Mouse (Mus musculus) stomach, embryonic 14.5 days (tissue): ENCODE measurements at regions not wholly inside any gene's neighbourhood (a gene's known extent, or its start where the extent isn't known, plus 50 kb on each side); places are given as distances from the start of the nearest gene placed in this dataset.

ENCODE experiments used
- ATAC-seq: fragments of 200-750 bp; cut with Nextera tagmentation; 2 replicates; pipeline ENCODE4 v1.8.0; 2017; ENCODE audit warnings: low read depth, moderate TSS enrichment; ENCODE audit not compliant: insufficient number of reproducible peaks, insufficient read depth, low FRiP score
- H3K27ac ChIP-seq: fragments of 300-500 bp; sonication (generic); 2 replicates; pipeline ENCODE4 v1.5.1; 2014; ENCODE audit warnings: mild to moderate bottlenecking, low read length, moderate library complexity, mixed read lengths
- H3K27me3 ChIP-seq: fragments of 300-500 bp; sonication (generic); 2 replicates; pipeline ENCODE4 v1.6.1; 2014; ENCODE audit warnings: low read length, control low read depth, mixed read lengths; ENCODE audit not compliant: control insufficient read depth, insufficient read depth
- H3K36me3 ChIP-seq: fragments of 300-500 bp; sonication (generic); 2 replicates; pipeline ENCODE4 v1.6.1; 2014; ENCODE audit warnings: mild to moderate bottlenecking, control low read depth, low read length, moderate library complexity, mixed read lengths; ENCODE audit not compliant: control insufficient read depth, insufficient read depth
- H3K4me1 ChIP-seq: fragments of 300-500 bp; sonication (generic); 2 replicates; pipeline ENCODE4 v1.6.1; 2014; ENCODE audit warnings: low read length, control low read depth, mixed read lengths; ENCODE audit not compliant: control insufficient read depth, insufficient read depth
- H3K4me2 ChIP-seq: fragments of 300-500 bp; sonication (generic); replicated peaks from 2 replicates; pipeline ENCODE4 v1.6.1; 2014; ENCODE audit warnings: low read depth, low read length, control low read depth
- H3K4me3 ChIP-seq: fragments of 300-500 bp; sonication (generic); 2 replicates; pipeline ENCODE4 v1.5.1; 2014; ENCODE audit warnings: low read depth, low read length, control low read depth
- H3K9ac ChIP-seq: fragments of 300-500 bp; sonication (generic); replicated peaks from 2 replicates; pipeline ENCODE4 v1.6.1; 2014; ENCODE audit warnings: low read depth, mild to moderate bottlenecking, control low read depth, low read length, moderate library complexity, mixed read lengths
- H3K9me3 ChIP-seq: fragments of 300-500 bp; sonication (generic); 2 replicates; pipeline ENCODE4 v1.6.1; 2016; ENCODE audit warnings: low read depth, low read length, control low read depth; ENCODE audit not compliant: control insufficient read depth
- WGBS: fragments of 180-500 bp; shearing (Covaris S2); extraction: QIAGEN DNeasy Blood & Tissue Kit; methylation state at CpG from one replicate; pipeline ENCODE4 v1.1.7; 2014; 5-methylcytosine and 5-hydroxymethylcytosine counted together

DNA sequence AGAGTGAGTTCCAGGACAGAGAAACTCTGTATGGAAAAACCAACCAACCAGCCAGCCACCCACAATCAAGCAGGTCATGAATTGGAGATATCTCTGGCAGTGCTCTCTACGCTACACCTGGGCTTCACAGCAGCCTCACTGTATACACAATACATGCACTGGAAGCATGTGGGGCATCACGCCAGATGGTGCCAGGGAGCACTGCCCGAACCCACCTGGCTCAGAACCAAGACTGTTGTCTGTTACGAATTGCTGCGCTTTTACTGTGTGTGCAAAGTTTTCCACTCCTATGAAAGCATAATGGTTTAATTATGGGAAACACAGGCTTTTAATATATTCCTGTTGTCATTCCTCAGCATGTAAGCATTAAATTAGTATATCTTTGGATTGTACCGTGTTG is 184.0 kb downstream of the Slc30a10 start:
- H3K9me3 ChIP-seq: no peaks in the 10 kb centered on the region
- no peaks in the 10 kb centered on the region for H3K4me1 ChIP-seq
- no peaks in the 10 kb centered on the region for H3K27me3 ChIP-seq
- ATAC-seq: no peak
- no peaks in the 10 kb centered on the region for H3K36me3 ChIP-seq
- H3K4me2 ChIP-seq: no peak overlapping the region
- 89% methylated on average over 6 of the region's 6 CpGs for WGBS
- H3K9ac ChIP-seq: no peak overlapping the region
- no peak overlapping the region for H3K4me3 ChIP-seq
- no peak overlapping the region for H3K27ac ChIP-seq

DNA sequence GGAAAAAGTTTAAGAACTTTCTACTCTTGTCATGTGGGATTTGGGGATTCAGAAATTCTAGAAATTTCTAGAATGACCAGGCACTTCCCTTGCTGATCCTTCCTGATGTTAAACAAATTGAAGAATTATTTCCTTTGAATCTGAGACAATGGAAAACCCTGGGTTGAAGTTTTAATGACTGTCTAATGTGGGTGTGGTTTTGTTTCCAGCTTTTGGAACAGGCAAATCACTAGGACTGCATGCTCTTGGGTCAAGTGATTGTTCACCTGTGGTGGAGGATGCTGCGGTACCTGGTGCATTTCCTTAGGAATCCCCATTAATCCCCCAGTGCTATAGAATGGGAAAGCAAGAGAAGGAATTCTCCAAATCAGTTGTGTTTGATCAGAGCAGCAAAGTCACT is 184.8 kb downstream of the Slc30a10 start:
- no peaks in the 10 kb centered on the region for H3K27me3 ChIP-seq
- no peaks in the 10 kb centered on the region for H3K4me1 ChIP-seq
- no peak overlapping the region for H3K4me3 ChIP-seq
- no peak overlapping the region for H3K27ac ChIP-seq
- H3K9me3 ChIP-seq: no peaks in the 10 kb centered on the region
- H3K4me2 ChIP-seq: no peak overlapping the region
- ATAC-seq: no peak
- no peaks in the 10 kb centered on the region for H3K36me3 ChIP-seq
- no peak overlapping the region for H3K9ac ChIP-seq
- 90% methylated on average over 1 of the region's 1 CpGs for WGBS

- Histone ChIP-seq H3K4me3 (no peak overlapping the region), H3K27me3 (no peaks in the 10 kb centered on the region), H3K27ac (no peak overlapping the region), H3K4me1 (no peaks in the 10 kb centered on the region), H3K36me3 (no peaks in the 10 kb centered on the region), H3K9ac (no peak overlapping the region), H3K4me2 (no peak overlapping the region), H3K9me3 (no peaks in the 10 kb centered on the region)
- 50% methylated on average over 7 of the region's 7 CpGs for WGBS
- no peak for ATAC-seq
These were observed 189.4 kb downstream of the Slc30a10 start for GRCm38 (mm10) chr1:185644026-185644425.

GRCm38 (mm10) chr1:185648128-185648527 is 193.5 kb downstream of the Slc30a10 start:
- ATAC-seq: no peak
- 78% methylated on average over 6 of the region's 6 CpGs for WGBS

DNA sequence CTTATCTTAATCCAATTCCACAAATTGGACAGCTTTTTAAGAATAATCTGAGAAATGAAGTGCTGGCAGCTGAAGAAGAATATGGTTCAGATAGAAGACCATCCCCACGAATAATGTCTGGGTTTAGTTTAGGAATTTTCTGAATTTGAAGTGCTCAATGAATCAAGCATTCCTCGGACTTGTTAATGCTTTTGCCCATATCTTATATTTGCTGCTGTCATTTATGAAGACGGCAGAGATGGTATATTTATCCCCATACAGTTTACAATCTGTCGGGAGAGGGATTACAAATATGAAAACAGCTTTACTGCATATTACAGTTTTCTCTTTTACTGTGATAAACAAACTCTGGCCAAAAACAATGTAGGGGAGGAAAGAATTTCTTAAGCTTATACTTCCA is 194.3 kb downstream of the Slc30a10 start:
- no peak overlapping the region for H3K9ac ChIP-seq
- no peak overlapping the region for H3K4me2 ChIP-seq
- no peak overlapping the region for H3K27ac ChIP-seq
- no peaks in the 10 kb centered on the region for H3K9me3 ChIP-seq
- H3K36me3 ChIP-seq: no peaks in the 10 kb centered on the region
- 53% methylated on average over 4 of the region's 4 CpGs for WGBS
- no peaks in the 10 kb centered on the region for H3K4me1 ChIP-seq
- H3K4me3 ChIP-seq: no peak overlapping the region
- ATAC-seq: no peak
- H3K27me3 ChIP-seq: no peaks in the 10 kb centered on the region

More at GRCm38 (mm10) chr1:185648128-185648527, 193.5 kb downstream of the Slc30a10 start:
- Histone ChIP-seq H3K27me3 (no peaks in the 10 kb centered on the region), H3K9me3 (no peaks in the 10 kb centered on the region), H3K4me3 (no peak overlapping the region), H3K9ac (no peak overlapping the region), H3K27ac (no peak overlapping the region), H3K4me2 (no peak overlapping the region), H3K36me3 (no peaks in the 10 kb centered on the region), H3K4me1 (no peaks in the 10 kb centered on the region)

GRCm38 (mm10) chr1:185650926-185651325 is 196.3 kb downstream of the Slc30a10 start:
- Histone ChIP-seq H3K4me3 (no peak overlapping the region), H3K4me2 (no peak overlapping the region), H3K9me3 (no peaks in the 10 kb centered on the region), H3K36me3 (no peaks in the 10 kb centered on the region), H3K27ac (no peak overlapping the region), H3K4me1 (no peaks in the 10 kb centered on the region), H3K9ac (no peak overlapping the region), H3K27me3 (no peaks in the 10 kb centered on the region)
- 69% methylated on average over 2 of the region's 2 CpGs for WGBS
- no peak for ATAC-seq

DNA sequence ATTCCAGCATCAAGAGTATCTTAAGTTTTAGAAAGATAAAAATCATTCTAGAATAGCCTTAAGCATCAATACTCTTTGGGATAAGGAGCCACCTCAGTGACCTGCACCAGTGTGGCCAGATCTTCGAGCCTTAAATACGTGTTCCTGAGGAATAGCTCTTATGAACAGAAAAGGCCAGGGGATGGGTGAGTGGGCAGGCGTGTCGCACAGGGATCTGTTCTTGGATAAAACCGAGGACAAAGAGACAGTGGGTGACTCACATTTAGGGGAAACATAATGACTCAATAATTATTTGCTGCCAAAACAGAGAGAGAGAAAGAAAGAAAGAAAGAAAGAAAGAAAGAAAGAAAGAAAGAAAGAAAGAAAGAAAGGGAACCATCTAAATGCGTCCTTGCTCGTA is 200.4 kb downstream of the Slc30a10 start:
- no peak overlapping the region for H3K9ac ChIP-seq
- H3K4me2 ChIP-seq: no peak overlapping the region
- no peaks in the 10 kb centered on the region for H3K9me3 ChIP-seq
- H3K4me3 ChIP-seq: no peak overlapping the region
- ATAC-seq: no peak
- H3K27me3 ChIP-seq: no peaks in the 10 kb centered on the region
- WGBS: 78% methylated on average over 7 of the region's 7 CpGs
- H3K27ac ChIP-seq: no peak overlapping the region
- no peaks in the 10 kb centered on the region for H3K36me3 ChIP-seq
- no peaks in the 10 kb centered on the region for H3K4me1 ChIP-seq

DNA sequence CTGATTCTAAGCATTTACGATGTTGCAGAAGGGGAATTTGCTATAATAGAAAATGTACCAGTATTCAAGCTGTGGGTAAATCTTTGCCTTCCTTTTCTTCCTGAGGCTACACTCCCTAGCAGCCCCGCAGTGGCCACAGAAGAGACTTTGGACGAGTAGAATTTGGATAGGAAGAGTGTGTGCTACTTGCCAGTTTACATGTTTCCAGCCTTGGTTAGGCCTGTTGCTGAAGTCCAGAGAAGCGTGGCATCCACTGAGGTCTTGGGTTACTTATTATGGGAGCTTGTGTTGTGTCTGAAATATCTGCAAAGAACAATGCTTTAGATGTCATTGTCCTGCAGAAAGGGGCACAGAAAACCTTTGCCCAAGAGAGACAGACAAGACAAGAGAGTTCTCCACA is 200.8 kb downstream of the Slc30a10 start:
- Histone ChIP-seq H3K9me3 (no peaks in the 10 kb centered on the region), H3K27ac (no peak overlapping the region), H3K4me3 (no peak overlapping the region), H3K36me3 (no peaks in the 10 kb centered on the region), H3K27me3 (no peaks in the 10 kb centered on the region), H3K4me2 (no peak overlapping the region), H3K4me1 (no peaks in the 10 kb centered on the region), H3K9ac (no peak overlapping the region)
- ATAC-seq: no peak
- 86% methylated on average over 4 of the region's 4 CpGs for WGBS

GRCm38 (mm10) chr1:185657286-185657685 is 202.6 kb downstream of the Slc30a10 start:
- H3K9me3 ChIP-seq: no peaks in the 10 kb centered on the region
- H3K36me3 ChIP-seq: no peaks in the 10 kb centered on the region
- no peak overlapping the region for H3K9ac ChIP-seq
- no peak overlapping the region for H3K4me3 ChIP-seq
- no peaks in the 10 kb centered on the region for H3K27me3 ChIP-seq
- no peak for ATAC-seq
- WGBS: 89% methylated on average over 8 of the region's 8 CpGs
- no peak overlapping the region for H3K27ac ChIP-seq
- H3K4me1 ChIP-seq: no peaks in the 10 kb centered on the region
- no peak overlapping the region for H3K4me2 ChIP-seq
